Mouse (Mus musculus) limb, embryonic 11.5 days (tissue): ENCODE measurements around the gene Aptx. TPM values are rescaled to one million over a fixed set of nuclear protein-coding genes. Genes with fewer than 3 reads are reported as not detected.

Experiments
- ATAC-seq: fragments of 200-750 bp; cut with Nextera tagmentation; 2 replicates; pipeline ENCODE4 v1.8.0; 2017; ENCODE audit warnings: low read depth; ENCODE audit not compliant: insufficient number of reproducible peaks, low FRiP score, low TSS enrichment
- DNase-seq: peaks from one replicate; pipeline ENCODE4 v3.0.0-alpha.2; 2015; ENCODE audit warnings: low spot score
- H3K27ac ChIP-seq: fragments of 300-500 bp; sonication (generic); replicated peaks from 2 replicates; pipeline ENCODE4 v1.5.1; 2014; ENCODE audit warnings: low read depth, mild to moderate bottlenecking, low read length
- H3K27me3 ChIP-seq: fragments of 300-500 bp; sonication (generic); 2 replicates; pipeline ENCODE4 v1.6.1; 2014; ENCODE audit warnings: mild to moderate bottlenecking, low read length, mixed read lengths; ENCODE audit not compliant: control insufficient read depth, insufficient read depth
- H3K36me3 ChIP-seq: fragments of 300-500 bp; sonication (generic); 2 replicates; pipeline ENCODE4 v1.6.1; 2014; ENCODE audit warnings: mild to moderate bottlenecking, low read length, moderate library complexity, mixed read lengths; ENCODE audit not compliant: control insufficient read depth, insufficient read depth
- H3K4me1 ChIP-seq: fragments of 300-500 bp; sonication (generic); 2 replicates; pipeline ENCODE4 v1.6.1; 2014; ENCODE audit warnings: low read length, mixed read lengths; ENCODE audit not compliant: control insufficient read depth, insufficient read depth
- H3K4me2 ChIP-seq: fragments of 300-500 bp; sonication (generic); 2 replicates; pipeline ENCODE4 v1.6.1; 2014; ENCODE audit warnings: low read depth, mild to moderate bottlenecking, moderate library complexity; ENCODE audit not compliant: severe bottlenecking
- H3K4me3 ChIP-seq: fragments of 300-500 bp; sonication (generic); 2 replicates; pipeline ENCODE4 v1.5.1; 2014; ENCODE audit warnings: low read depth, low read length
- H3K9ac ChIP-seq: fragments of 300-500 bp; sonication (generic); 2 replicates; pipeline ENCODE4 v1.6.1; 2014; ENCODE audit warnings: mild to moderate bottlenecking, low read length
- H3K9me3 ChIP-seq: fragments of 300-500 bp; sonication (generic); 2 replicates; pipeline ENCODE4 v1.6.1; 2016; ENCODE audit warnings: low read length; ENCODE audit not compliant: control insufficient read depth
- WGBS: fragments of 180-500 bp; shearing (Covaris S2); extraction: QIAGEN DNeasy Blood & Tissue Kit; methylation state at CpG from one replicate; pipeline ENCODE4 v1.1.7; 2014; 5-methylcytosine and 5-hydroxymethylcytosine counted together
- polyA plus RNA-seq: library from polyadenylated mRNA; unstranded; fragments of >200 nt; fragmentation: Nextera tagmentation; extraction: Ambion mirVana; gene quantifications from 2 replicates; pipeline ENCODE4 v1.2.1, GENCODE M21; 2014

Aptx gene
- 34.4 and 35.4 TPM in 2 replicates for polyA plus RNA-seq

- Histone ChIP-seq H3K4me1 (0 out of 2 replicates have a peak, but pooled peaks cover 7% of the 10 kb centered on the region), H3K27me3 (no peaks in the 10 kb centered on the region), H3K9ac (peak within 1 kb of the TSS; percentile 74), H3K4me2 (peak within 1 kb of the TSS; percentile 68), H3K36me3 (no peaks in the 10 kb centered on the region), H3K27ac (peak within 1 kb of the TSS; percentile 90), H3K9me3 (no peaks in the 10 kb centered on the region), H3K4me3 (peak within 1 kb of the TSS; percentile 71)
- WGBS: under 1% methylated on average over 42 of the region's 42 CpGs
- DNase-seq (peak; percentile 99), ATAC-seq (peak; percentile 91)
Observed at GRCm38 (mm10) chr4:40702797-40703709, at the start of gene Aptx. Gene Aptx, minus strand, starts transcription at chr4:40703194.

- H3K9me3 ChIP-seq: no peaks in the 10 kb centered on the region
- no peak overlapping the region for H3K9ac ChIP-seq
- H3K36me3 ChIP-seq: peaks cover 8% of the 10 kb centered on the region; the same call in 1 of the 2 replicates
- no peaks in the 10 kb centered on the region for H3K27me3 ChIP-seq
- no peak for ATAC-seq
- no peak overlapping the region for H3K27ac ChIP-seq
- no peak for DNase-seq
- WGBS: 75% methylated on average over 1 of the region's 1 CpGs
- H3K4me3 ChIP-seq: no peak overlapping the region
- H3K4me1 ChIP-seq: no peaks in the 10 kb centered on the region
- no peak overlapping the region for H3K4me2 ChIP-seq
Observed at GRCm38 (mm10) chr4:40735351-40735750, 32.4 kb upstream of the Aptx start.

- H3K9me3 ChIP-seq: no peaks in the 10 kb centered on the region
- H3K27me3 ChIP-seq: no peaks in the 10 kb centered on the region
- H3K9ac ChIP-seq: no peak overlapping the region
- H3K4me1 ChIP-seq: no peaks in the 10 kb centered on the region
- H3K27ac ChIP-seq: no peak overlapping the region
- no peak overlapping the region for H3K4me2 ChIP-seq
- peaks cover 23% of the 10 kb centered on the region; the same call in 1 of the 2 replicates for H3K36me3 ChIP-seq
- DNase-seq (no peak), ATAC-seq (no peak)
- H3K4me3 ChIP-seq: no peak overlapping the region
Observed at GRCm38 (mm10) chr4:40731262-40731661, 28.3 kb upstream of the Aptx start.

GRCm38 (mm10) chr4:40727247-40727646 lies 24.3 kb upstream of the Aptx start:
- no peaks in the 10 kb centered on the region for H3K27me3 ChIP-seq
- peaks cover 13% of the 10 kb centered on the region for H3K4me1 ChIP-seq
- no peaks in the 10 kb centered on the region for H3K9me3 ChIP-seq
- no peak for ATAC-seq
- no peak overlapping the region for H3K9ac ChIP-seq
- no peak overlapping the region for H3K4me2 ChIP-seq
- 92% methylated on average over 1 of the region's 1 CpGs for WGBS
- H3K27ac ChIP-seq: no peak overlapping the region
- no peak for DNase-seq
- H3K4me3 ChIP-seq: no peak overlapping the region
- H3K36me3 ChIP-seq: peaks cover 26% of the 10 kb centered on the region; the same call in 1 of the 2 replicates

GRCm38 (mm10) chr4:40725554-40725953 lies 22.6 kb upstream of the Aptx start:
- ATAC-seq: no peak
- Histone ChIP-seq H3K9me3 (no peaks in the 10 kb centered on the region), H3K4me1 (peaks cover 17% of the 10 kb centered on the region), H3K4me3 (no peak overlapping the region), H3K36me3 (peaks cover 26% of the 10 kb centered on the region; the same call in 1 of the 2 replicates), H3K9ac (no peak overlapping the region), H3K27me3 (no peaks in the 10 kb centered on the region), H3K27ac (no peak overlapping the region), H3K4me2 (no peak overlapping the region)
- DNase-seq: no peak

- Histone ChIP-seq H3K4me2 (no peak overlapping the region), H3K9me3 (no peaks in the 10 kb centered on the region), H3K36me3 (peaks cover 26% of the 10 kb centered on the region; the same call in 1 of the 2 replicates), H3K4me3 (no peak overlapping the region), H3K27me3 (no peaks in the 10 kb centered on the region), H3K9ac (no peak overlapping the region), H3K4me1 (peaks cover 17% of the 10 kb centered on the region), H3K27ac (no peak overlapping the region)
- ATAC-seq (no peak), DNase-seq (no peak)
- WGBS: 89% methylated on average over 7 of the region's 7 CpGs
Observed at GRCm38 (mm10) chr4:40725141-40725540, 22.1 kb upstream of the Aptx start.

GRCm38 (mm10) chr4:40722687-40723460 lies 19.9 kb upstream of the Aptx start:
- ATAC-seq (peak; percentile 87), DNase-seq (peak; percentile 80)
- under 1% methylated on average over 38 of the region's 62 CpGs for WGBS
- Histone ChIP-seq H3K9me3 (no peaks in the 10 kb centered on the region), H3K27ac (peak overlapping the region; percentile 98), H3K36me3 (peaks cover 19% of the 10 kb centered on the region; the same call in 1 of the 2 replicates), H3K4me1 (peaks cover 17% of the 10 kb centered on the region), H3K4me2 (peak overlapping the region; percentile 80), H3K27me3 (no peaks in the 10 kb centered on the region), H3K4me3 (peak overlapping the region; percentile 91), H3K9ac (peak overlapping the region; percentile 96)

GRCm38 (mm10) chr4:40722011-40722666 lies 19.1 kb upstream of the Aptx start, which contains the start of gene Dnaja1:
Gene Dnaja1, plus strand, starts transcription at chr4:40722150.
- peak; percentile 98 for DNase-seq
- H3K27me3 ChIP-seq: no peaks in the 10 kb centered on the region
- H3K36me3 ChIP-seq: peaks cover 14% of the 10 kb centered on the region; the same call in 1 of the 2 replicates
- peak within 1 kb of the TSS; percentile 96 for H3K9ac ChIP-seq
- H3K4me3 ChIP-seq: peak within 1 kb of the TSS; percentile 91
- H3K9me3 ChIP-seq: no peaks in the 10 kb centered on the region
- peak within 1 kb of the TSS; percentile 98 for H3K27ac ChIP-seq
- peaks cover 17% of the 10 kb centered on the region for H3K4me1 ChIP-seq
- H3K4me2 ChIP-seq: peak within 1 kb of the TSS; percentile 80
- WGBS: under 1% methylated on average over 54 of the region's 54 CpGs
- ATAC-seq: peak; percentile 96
